Mouse (Mus musculus): ENCODE data around the gene Ccr3.

DNA sequence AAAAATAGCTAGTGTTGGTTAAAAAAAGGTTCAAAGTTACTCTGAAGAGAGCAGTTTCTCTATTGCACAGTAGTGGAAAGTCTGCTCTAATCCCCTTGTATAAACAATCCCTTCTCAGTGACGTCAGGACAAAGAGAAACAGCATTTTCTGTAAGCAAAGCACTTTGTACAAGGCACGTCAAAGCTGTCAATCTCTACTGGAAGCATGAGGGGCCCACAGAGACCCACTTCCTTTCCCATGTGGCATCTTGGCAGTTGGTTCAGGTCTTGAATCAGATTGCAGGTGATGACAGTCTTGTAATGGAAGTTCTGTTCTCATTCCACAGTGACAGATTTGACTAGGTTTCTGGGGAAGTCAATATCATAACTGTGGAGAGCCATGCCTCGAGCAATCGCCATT is 58.0 kb downstream of the Ccr3 start:
- TF ChIP-seq POLR2A (IDR thresholded peaks at IDR 0.05; ENCODE audit: borderline replicate concordance, low read depth, low read length) (no peak), CTCF (IDR thresholded peaks at IDR 0.05; ENCODE audit: low read depth, low read length) (no peak)

Measured in bone marrow macrophage, adult 2 months (primary cell).